Mouse (Mus musculus): Measurements from ENCODE around the gene Rsph4a. TPM values are rescaled to one million over a fixed set of nuclear protein-coding genes. Genes with fewer than 3 reads are reported as not detected.
"Not testable (repeated sequence)": the region's sequence is repeated elsewhere in the genome, so short reads cannot be mapped to it uniquely, and the experiment has no call there.

Gene Rsph4a
- 0.13 TPM in 1 of 2 replicates, not detected in the other for polyA plus RNA-seq (2015; fragmentation: Nextera tagmentation; extraction: Ambion mirVana)

GRCm38 (mm10) chr10:33904530-33905481, at the start of gene Rsph4a:
TSS of gene Rsph4a (plus strand) at chr10:33905111.
- H3K9ac ChIP-seq: no peak within 1 kb of the TSS
- no peaks in the 10 kb centered on the region for H3K27me3 ChIP-seq (replicated peaks)
- no peaks in the 10 kb centered on the region for H3K9me3 ChIP-seq
- H3K4me3 ChIP-seq (replicated peaks): peak within 1 kb of the TSS; percentile 34
- H3K27ac ChIP-seq: no peak within 1 kb of the TSS
- peak within 1 kb of the TSS; percentile 65 for H3K4me2 ChIP-seq (replicated peaks)
- no peaks in the 10 kb centered on the region for H3K4me1 ChIP-seq (replicated peaks)
- H3K36me3 ChIP-seq: no peaks in the 10 kb centered on the region
- WGBS: 4% methylated on average over 17 of the region's 17 CpGs
- peak; percentile 95 for ATAC-seq

DNA sequence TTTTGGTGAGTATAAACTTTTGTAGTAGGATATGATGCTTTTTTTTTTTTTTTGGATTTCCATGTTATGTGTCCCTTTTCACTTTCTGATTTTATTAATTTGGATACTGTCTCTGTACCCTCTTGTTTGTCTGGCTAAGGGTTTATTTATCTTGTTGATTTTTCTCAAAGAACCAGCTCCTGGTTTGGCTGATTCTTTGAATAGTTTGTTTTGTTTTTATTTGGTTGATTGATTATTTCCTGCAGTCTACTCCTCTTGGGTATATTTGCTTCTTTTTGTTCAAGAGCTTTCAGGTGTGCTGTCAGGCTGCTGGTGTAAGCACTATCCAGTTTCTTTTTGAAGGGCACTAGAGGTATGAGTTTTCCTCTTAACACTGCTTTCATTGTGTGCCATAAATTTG, 47.5 kb upstream of the Rsph4a start, which contains the start of gene Sult3a1:
Sult3a1 (plus strand) TSS at position 301 of the 400 bp plus-strand sequence.
- Histone ChIP-seq H3K36me3 (no peaks in the 10 kb centered on the region), H3K27ac (no peak within 1 kb of the TSS), H3K4me1 (replicated peaks) (no peaks in the 10 kb centered on the region), H3K9ac (no peak within 1 kb of the TSS), H3K9me3 (no peaks in the 10 kb centered on the region), H3K27me3 (replicated peaks) (no peaks in the 10 kb centered on the region), H3K4me2 (replicated peaks) (no peak within 1 kb of the TSS), H3K4me3 (replicated peaks) (no peak within 1 kb of the TSS)
- ATAC-seq: no peak

GRCm38 (mm10) chr10:33865994-33866393, 38.9 kb upstream of the Rsph4a start:
- H3K4me1 ChIP-seq (replicated peaks): no peaks in the 10 kb centered on the region
- ATAC-seq: no peak
- 57% methylated on average over 2 of the region's 2 CpGs for WGBS

DNA sequence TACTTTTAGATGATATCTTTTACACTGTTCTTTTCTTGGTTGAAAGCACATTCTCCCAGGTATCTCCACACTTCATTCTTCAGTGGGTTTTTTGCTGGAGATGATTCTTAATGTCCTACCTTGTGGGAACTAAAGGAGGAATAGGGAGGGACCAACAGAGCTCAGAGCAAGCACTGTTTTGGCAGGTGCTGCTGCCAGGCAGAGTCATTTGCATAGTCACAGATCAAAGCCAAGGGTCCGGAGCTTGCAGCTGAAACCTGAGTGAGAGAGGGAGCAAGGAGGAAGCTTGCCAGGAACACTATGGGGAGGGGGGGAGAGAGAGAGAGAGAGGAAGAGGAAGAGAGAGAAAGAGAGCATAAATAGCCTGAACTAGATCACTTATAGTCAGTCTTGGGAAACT, 34.5 kb upstream of the Rsph4a start:
- H3K9ac ChIP-seq: no peak overlapping the region
- no peaks in the 10 kb centered on the region for H3K27me3 ChIP-seq (replicated peaks)
- no peak overlapping the region for H3K27ac ChIP-seq
- ATAC-seq: no peak
- no peaks in the 10 kb centered on the region for H3K4me1 ChIP-seq (replicated peaks)
- H3K4me2 ChIP-seq (replicated peaks): no peak overlapping the region
- WGBS: 24% methylated on average over 1 of the region's 1 CpGs
- H3K4me3 ChIP-seq (replicated peaks): no peak overlapping the region
- no peaks in the 10 kb centered on the region for H3K9me3 ChIP-seq
- H3K36me3 ChIP-seq: no peaks in the 10 kb centered on the region

More at GRCm38 (mm10) chr10:33865994-33866393, 38.9 kb upstream of the Rsph4a start:
- Histone ChIP-seq H3K9ac (no peak overlapping the region), H3K9me3 (no peaks in the 10 kb centered on the region), H3K36me3 (no peaks in the 10 kb centered on the region), H3K27ac (no peak overlapping the region), H3K27me3 (replicated peaks) (no peaks in the 10 kb centered on the region), H3K4me3 (replicated peaks) (no peak overlapping the region), H3K4me2 (replicated peaks) (no peak overlapping the region)

GRCm38 (mm10) chr10:33872672-33873398, 32.1 kb upstream of the Rsph4a start:
- Histone ChIP-seq H3K27ac (no peak overlapping the region), H3K4me3 (replicated peaks) (no peak overlapping the region), H3K4me1 (replicated peaks) (no peaks in the 10 kb centered on the region), H3K36me3 (no peaks in the 10 kb centered on the region), H3K9me3 (no peaks in the 10 kb centered on the region), H3K4me2 (replicated peaks) (no peak overlapping the region), H3K9ac (no peak overlapping the region), H3K27me3 (replicated peaks) (no peaks in the 10 kb centered on the region)
- ATAC-seq: no peak
- 86% methylated on average over 2 of the region's 2 CpGs for WGBS

DNA sequence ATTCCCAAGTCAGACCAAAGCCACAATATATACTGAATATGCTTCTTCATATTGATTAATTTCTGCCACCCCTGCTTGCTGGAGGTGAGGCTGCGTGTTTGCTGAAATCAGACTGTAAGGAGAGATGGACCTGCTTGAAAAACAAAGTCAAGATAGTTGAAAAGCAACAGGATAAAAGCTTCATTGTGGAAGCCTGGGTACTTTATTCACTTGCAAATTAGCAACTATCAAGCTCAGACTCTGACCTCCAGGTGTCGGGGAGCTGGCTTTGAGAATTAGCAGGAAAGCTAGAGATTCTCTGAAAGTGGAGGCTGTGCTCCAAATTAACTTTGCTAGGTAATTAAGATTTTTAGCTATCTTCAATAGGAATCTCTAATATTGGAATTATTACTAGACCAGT, 22.5 kb upstream of the Rsph4a start:
- 88% methylated on average over 2 of the region's 2 CpGs for WGBS
- not testable (repeated sequence) for H3K36me3 ChIP-seq; H3K27me3 ChIP-seq (replicated peaks); ATAC-seq; H3K4me1 ChIP-seq (replicated peaks); H3K9ac ChIP-seq; H3K4me3 ChIP-seq (replicated peaks); H3K27ac ChIP-seq; H3K9me3 ChIP-seq; H3K4me2 ChIP-seq (replicated peaks)

DNA sequence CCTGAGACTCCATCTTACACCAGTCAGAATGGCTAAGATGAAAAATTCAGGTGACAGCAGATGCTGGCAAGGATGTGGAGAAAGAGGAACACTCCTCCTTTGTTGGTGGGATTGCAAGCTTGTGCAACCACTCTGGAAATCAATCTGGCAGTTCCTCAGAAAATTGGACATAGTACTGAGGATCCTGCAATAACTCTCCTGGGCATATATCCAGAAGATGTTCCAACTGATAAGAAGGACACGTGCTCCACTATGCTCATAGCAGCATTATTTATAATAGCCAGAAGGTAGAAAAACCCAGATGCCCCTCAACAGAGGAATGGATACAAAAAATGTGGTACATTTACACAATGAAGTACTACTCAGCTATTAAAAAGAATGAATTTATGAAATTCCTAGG, 3.4 kb upstream of the Rsph4a start:
- not testable (repeated sequence) for H3K4me2 ChIP-seq (replicated peaks); H3K36me3 ChIP-seq; ATAC-seq; H3K4me3 ChIP-seq (replicated peaks); H3K27me3 ChIP-seq (replicated peaks); H3K4me1 ChIP-seq (replicated peaks); H3K9ac ChIP-seq; H3K27ac ChIP-seq; H3K9me3 ChIP-seq
- WGBS: 84% methylated on average over 1 of the region's 1 CpGs

DNA sequence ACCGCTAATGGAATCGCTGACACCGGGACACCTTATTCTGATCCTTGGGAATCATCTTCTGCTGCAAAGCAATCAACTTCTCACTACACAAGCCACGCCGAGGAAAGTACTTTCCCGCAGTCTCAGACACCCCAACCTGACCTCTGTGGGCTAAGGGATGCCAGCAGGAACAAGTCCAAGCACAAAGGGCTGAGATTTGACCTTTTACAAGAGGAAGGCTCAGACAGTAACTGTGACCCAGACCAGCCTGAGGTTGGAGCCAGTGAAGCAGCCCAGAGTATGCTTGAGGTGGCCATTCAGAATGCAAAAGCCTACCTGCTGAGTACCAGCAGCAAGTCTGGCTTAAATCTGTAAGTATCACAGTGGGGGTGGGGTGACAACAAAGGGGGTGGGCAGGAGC, 578 bp downstream of the Rsph4a start:
- H3K27ac ChIP-seq: no peak overlapping the region
- no peaks in the 10 kb centered on the region for H3K27me3 ChIP-seq (replicated peaks)
- no peak for ATAC-seq
- no peaks in the 10 kb centered on the region for H3K4me1 ChIP-seq (replicated peaks)
- H3K9me3 ChIP-seq: no peaks in the 10 kb centered on the region
- no peak overlapping the region for H3K4me3 ChIP-seq (replicated peaks)
- WGBS: 7% methylated on average over 6 of the region's 6 CpGs
- H3K9ac ChIP-seq: no peak overlapping the region
- no peaks in the 10 kb centered on the region for H3K36me3 ChIP-seq
- H3K4me2 ChIP-seq (replicated peaks): peak overlapping the region; percentile 65

DNA sequence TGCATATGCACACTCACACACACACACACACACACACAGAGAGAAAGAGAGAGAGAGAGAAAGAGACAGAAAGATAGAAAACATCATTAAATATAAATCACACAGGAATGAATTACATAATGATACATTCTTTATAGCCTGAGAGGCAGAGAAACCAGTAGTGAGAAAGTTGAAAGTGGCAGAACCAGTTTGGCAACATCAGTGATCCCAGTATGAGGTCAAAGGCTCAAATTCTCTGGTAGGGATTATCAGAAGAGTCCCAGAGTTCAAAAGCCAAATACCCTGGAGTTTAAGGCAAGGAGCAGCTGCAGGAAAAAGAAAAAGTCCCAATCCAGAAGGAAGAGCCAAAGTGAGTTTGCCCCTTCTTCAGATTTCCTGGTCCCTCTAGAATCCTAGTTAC, 35.8 kb downstream of the Rsph4a start:
- H3K4me2 ChIP-seq (replicated peaks): no peak overlapping the region
- ATAC-seq: peak; percentile 94
- no peak overlapping the region for H3K27ac ChIP-seq
- no peak overlapping the region for H3K9ac ChIP-seq
- H3K27me3 ChIP-seq (replicated peaks): no peaks in the 10 kb centered on the region
- H3K36me3 ChIP-seq: peaks cover 11% of the 10 kb centered on the region; the same call in 1 of the 2 replicates
- no peak overlapping the region for H3K4me3 ChIP-seq (replicated peaks)
- no peaks in the 10 kb centered on the region for H3K9me3 ChIP-seq
- H3K4me1 ChIP-seq (replicated peaks): no peaks in the 10 kb centered on the region

- H3K9me3 ChIP-seq: no peaks in the 10 kb centered on the region
- H3K4me3 ChIP-seq (replicated peaks): no peak overlapping the region
- no peaks in the 10 kb centered on the region for H3K4me1 ChIP-seq (replicated peaks)
- no peak overlapping the region for H3K27ac ChIP-seq
- no peak for ATAC-seq
- WGBS: 81% methylated on average over 3 of the region's 3 CpGs
- no peak overlapping the region for H3K9ac ChIP-seq
- peaks cover 7% of the 10 kb centered on the region; the same call in 1 of the 2 replicates for H3K36me3 ChIP-seq
- H3K27me3 ChIP-seq (replicated peaks): no peaks in the 10 kb centered on the region
- H3K4me2 ChIP-seq (replicated peaks): no peak overlapping the region
Observed at GRCm38 (mm10) chr10:33945390-33945789, 40.5 kb downstream of the Rsph4a start.

- 84% methylated on average over 2 of the region's 2 CpGs for WGBS
- H3K4me3 ChIP-seq (replicated peaks): no peak overlapping the region
- H3K9ac ChIP-seq: no peak overlapping the region
- no peaks in the 10 kb centered on the region for H3K4me1 ChIP-seq (replicated peaks)
- no peak overlapping the region for H3K27ac ChIP-seq
- no peaks in the 10 kb centered on the region for H3K27me3 ChIP-seq (replicated peaks)
- no peaks in the 10 kb centered on the region for H3K9me3 ChIP-seq
- peaks cover 7% of the 10 kb centered on the region; the same call in 1 of the 2 replicates for H3K36me3 ChIP-seq
- no peak for ATAC-seq
- no peak overlapping the region for H3K4me2 ChIP-seq (replicated peaks)
Observed at GRCm38 (mm10) chr10:33946336-33946735, 41.4 kb downstream of the Rsph4a start.

DNA sequence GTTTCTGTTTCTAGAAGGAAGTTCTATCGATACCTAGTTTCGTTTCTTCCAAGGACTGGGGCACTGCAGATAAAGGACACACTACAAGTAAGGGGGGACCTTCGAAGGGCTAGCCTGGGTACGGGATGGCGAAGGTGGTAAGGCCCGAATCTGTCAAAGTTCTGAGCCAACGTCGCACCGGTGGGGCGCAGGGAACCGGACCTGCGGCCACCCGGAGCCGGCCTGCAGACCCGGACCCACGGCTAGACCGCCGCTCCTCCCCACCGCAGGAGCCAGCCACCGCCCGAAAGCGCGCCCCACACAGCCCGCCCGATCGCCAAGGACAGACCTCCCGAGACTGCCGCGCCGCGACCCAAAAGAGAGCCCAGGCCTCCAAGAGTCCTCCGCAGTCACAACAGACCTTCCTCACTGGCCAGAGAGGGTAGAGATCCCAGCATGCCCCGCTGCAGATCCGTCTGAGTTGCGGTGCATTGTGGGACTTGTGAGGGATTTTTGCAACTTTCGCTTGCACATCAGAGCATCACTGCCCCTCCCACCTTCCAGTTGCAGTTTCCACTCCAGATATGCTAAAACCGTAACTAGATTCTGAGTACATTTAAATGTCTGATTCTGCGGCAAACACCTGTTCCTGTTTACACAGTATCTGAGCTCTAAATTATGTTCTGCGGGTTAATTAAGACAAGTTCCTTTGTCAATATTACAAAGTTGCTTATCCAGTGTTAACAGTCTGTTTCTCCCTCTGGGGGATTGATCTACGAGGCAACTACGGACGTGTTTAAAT, 46.1 kb downstream of the Rsph4a start, which contains the start of gene Zup1:
Zup1 (minus strand) TSS at position 467 of the 781 bp plus-strand sequence.
- ATAC-seq: peak; percentile 98
- peak within 1 kb of the TSS; percentile 92 for H3K9ac ChIP-seq
- 2% methylated on average over 42 of the region's 42 CpGs for WGBS

More for the DNA sequence above, 46.1 kb downstream of the Rsph4a start, which contains the start of gene Zup1:
- H3K9me3 ChIP-seq: no peaks in the 10 kb centered on the region
- H3K36me3 ChIP-seq: no peaks in the 10 kb centered on the region
- no peaks in the 10 kb centered on the region for H3K4me1 ChIP-seq (replicated peaks)
- H3K4me2 ChIP-seq (replicated peaks): peak within 1 kb of the TSS; percentile 51
- peak within 1 kb of the TSS; percentile 86 for H3K4me3 ChIP-seq (replicated peaks)
- H3K27ac ChIP-seq: peak within 1 kb of the TSS; percentile 81
- H3K27me3 ChIP-seq (replicated peaks): no peaks in the 10 kb centered on the region
